Mouse (Mus musculus) cortical plate, adult 2 months (tissue): ENCODE results near the gene Cyb561d1.

ENCODE experiments used
- CTCF ChIP-seq: fragments of 200-500 bp; IDR thresholded peaks from 2 replicates; pipeline ENCODE4 v1.5.1; 2011; ENCODE audit warnings: mild to moderate bottlenecking, control low read depth, low read length; ENCODE audit not compliant: insufficient read depth; ENCODE audit errors: extremely low read depth
- POLR2A ChIP-seq: fragments of 200-500 bp; IDR thresholded peaks from 2 replicates; pipeline ENCODE4 v1.6.1; 2011; ENCODE audit warnings: mild to moderate bottlenecking, low read length, control low read depth; ENCODE audit not compliant: insufficient read depth; ENCODE audit errors: extremely low read depth

GRCm38 (mm10) chr3:108202506-108202905, 1.5 kb upstream of the Cyb561d1 start:
- TF ChIP-seq CTCF, result no peak
- no peak for TF ChIP-seq POLR2A
